8 mouse cellular contexts compared by ENCODE assay signal in genomic region chr9:46246752-46247324, GRCm38 (mm10). TPM values are rescaled to one million over a fixed set of nuclear protein-coding genes. Genes with fewer than 3 reads are reported as not detected.
A peak's percentile ranks its signal among the peaks of the same experiment; 100 is the strongest.
DNase-seq lines count a peak whose midpoint lies in the region; ATAC-seq and TF ChIP-seq lines count a peak whose summit lies in the region.

No protein-coding gene starts in this region.

- DNase-seq in A20 (ENCODE audit: low read depth, low spot score) (peak; percentile 62), MEL-GATA-1-ER (ENCODE audit: extremely low read depth, low read depth) (peak; percentile 71)
- peak; percentile 83 to 86 for DNase-seq in cerebellum, postnatal 14 days
- DNase-seq in heart, embryonic 10.5 days (ENCODE audit: low spot score): peak; percentile 88
- peak; percentile 82 for DNase-seq in kidney, postnatal 10 days
- DNase-seq in liver, embryonic 14.5 days (ENCODE audit: low read depth in 3 of 3, low spot score in 3 of 3): peak in 2 of 3 experiments; percentile 28 to 50
- DNase-seq in ovary, postnatal 36 days (ENCODE audit: low spot score): no peak

- peaks cover 19% of the 10 kb centered on the region for H3K4me1 ChIP-seq in heart, embryonic 10.5 days
- H3K4me1 ChIP-seq in liver, embryonic 14.5 days (replicated peaks; ENCODE audit: control insufficient read depth in 2 of 2, insufficient read depth in 2 of 2, low read length in 1 of 2): no peaks in the 10 kb centered on the region
- H3K4me1 ChIP-seq in neural tube, embryonic 12.5 days: no peaks in the 10 kb centered on the region

- H3K36me3 ChIP-seq in heart, embryonic 10.5 days: no peaks in the 10 kb centered on the region
- no peaks in the 10 kb centered on the region for H3K36me3 ChIP-seq in liver, embryonic 14.5 days (replicated peaks; ENCODE audit: control insufficient read depth, insufficient read depth, low read depth)
- H3K36me3 ChIP-seq in neural tube, embryonic 12.5 days: no peaks in the 10 kb centered on the region

- H3K9me3 ChIP-seq in heart, embryonic 10.5 days: no peaks in the 10 kb centered on the region
- H3K9me3 ChIP-seq in liver, embryonic 14.5 days (ENCODE audit: control insufficient read depth, low read length): no peaks in the 10 kb centered on the region
- H3K9me3 ChIP-seq in neural tube, embryonic 12.5 days: no peaks in the 10 kb centered on the region

- no peak for TF ChIP-seq EP300 in liver, embryonic 14.5 days (IDR thresholded peaks at IDR 0.05; ENCODE audit: low read depth)

- H3K9ac ChIP-seq in liver, embryonic 14.5 days (replicated peaks): no peak overlapping the region
- H3K9ac ChIP-seq in neural tube, embryonic 12.5 days: no peak overlapping the region

- H3K27ac ChIP-seq in heart, embryonic 10.5 days: no peak overlapping the region
- H3K27ac ChIP-seq in liver, embryonic 14.5 days: no peak overlapping the region
- H3K27ac ChIP-seq in neural tube, embryonic 12.5 days: no peak overlapping the region

- peaks cover 19% of the 10 kb centered on the region; the same call in 1 of the 2 replicates for H3K27me3 ChIP-seq in heart, embryonic 10.5 days (ENCODE audit: insufficient read depth, poor library complexity, severe bottlenecking)
- no peaks in the 10 kb centered on the region for H3K27me3 ChIP-seq in liver, embryonic 14.5 days (ENCODE audit: control insufficient read depth, insufficient read depth, low read length)
- no peaks in the 10 kb centered on the region for H3K27me3 ChIP-seq in neural tube, embryonic 12.5 days (replicated peaks)

- H3K4me2 ChIP-seq in liver, embryonic 14.5 days (ENCODE audit: low read depth): peak overlapping the region; percentile 15; the same call in 1 of the 2 replicates
- H3K4me2 ChIP-seq in neural tube, embryonic 12.5 days (replicated peaks): 0 out of 2 replicates have a peak overlapping the region, but pooled peaks have one; percentile 16

- no peak for ATAC-seq in liver, embryonic 14.5 days (ENCODE audit: insufficient read depth)
- no peak for ATAC-seq in neural tube, embryonic 12.5 days (ENCODE audit: low FRiP score, low read depth)

- TF ChIP-seq CTCF in liver, embryonic 14.5 days (IDR thresholded peaks at IDR 0.05; ENCODE audit: low read depth): peak; percentile 81

- no peak overlapping the region for H3K4me3 ChIP-seq in heart, embryonic 10.5 days
- H3K4me3 ChIP-seq in liver, embryonic 14.5 days (ENCODE audit: insufficient read depth in 1 of 2, low read depth in 2 of 2, low read length in 2 of 2): no peak overlapping the region
- no peak overlapping the region for H3K4me3 ChIP-seq in neural tube, embryonic 12.5 days

- 30% methylated on average over 11 of the region's 11 CpGs for WGBS in heart, embryonic 10.5 days
- WGBS in liver, embryonic 14.5 days (ENCODE audit: insufficient replicate concordance): 21% methylated on average over 11 of the region's 11 CpGs
- WGBS in neural tube, embryonic 12.5 days: 22% methylated on average over 11 of the region's 11 CpGs

RNA-seq across cellular contexts. Expression of gene Apoa4, which starts 6.3 kb away (rescaled TPM):
- polyA plus RNA-seq in heart, embryonic 10.5 days (2016; fragmentation: Nextera tagmentation; extraction: Ambion mirVana): 0.07 and 1.2 TPM in 2 replicates
- polyA plus RNA-seq in liver, embryonic 14.5 days (2012; rRNA removed): 0.02 TPM in 1 of 2 replicates, not detected in the other
- polyA plus RNA-seq in liver, embryonic 14.5 days (2014; fragmentation: Nextera tagmentation; extraction: Ambion mirVana): not detected in 2 replicates
- polyA plus RNA-seq in neural tube, embryonic 12.5 days (2016; fragmentation: Nextera tagmentation; extraction: Ambion mirVana): not detected in 2 replicates

RNA-seq across cellular contexts. Expression of gene Apoc3, which starts 11.4 kb away (rescaled TPM):
- not detected in 2 replicates for polyA plus RNA-seq in heart, embryonic 10.5 days (2016; fragmentation: Nextera tagmentation; extraction: Ambion mirVana)
- 2.7 and 3.4 TPM in 2 replicates for polyA plus RNA-seq in liver, embryonic 14.5 days (2012; rRNA removed)
- 4.1 and 5.8 TPM in 2 replicates for polyA plus RNA-seq in liver, embryonic 14.5 days (2014; fragmentation: Nextera tagmentation; extraction: Ambion mirVana)
- polyA plus RNA-seq in neural tube, embryonic 12.5 days (2016; fragmentation: Nextera tagmentation; extraction: Ambion mirVana): not detected in 2 replicates

RNA-seq across cellular contexts. Expression of gene Apoa1, which starts 18.5 kb away (rescaled TPM):
- 4.3 and 124 TPM in 2 replicates for polyA plus RNA-seq in heart, embryonic 10.5 days (2016; fragmentation: Nextera tagmentation; extraction: Ambion mirVana)
- 874 and 1,404 TPM in 2 replicates for polyA plus RNA-seq in liver, embryonic 14.5 days (2012; rRNA removed)
- 3,278 and 3,386 TPM in 2 replicates for polyA plus RNA-seq in liver, embryonic 14.5 days (2014; fragmentation: Nextera tagmentation; extraction: Ambion mirVana)
- 2.4 and 4.4 TPM in 2 replicates for polyA plus RNA-seq in neural tube, embryonic 12.5 days (2016; fragmentation: Nextera tagmentation; extraction: Ambion mirVana)

RNA-seq across cellular contexts. Expression of gene Apoa5, which starts 21.6 kb away (rescaled TPM):
- polyA plus RNA-seq in heart, embryonic 10.5 days (2016; fragmentation: Nextera tagmentation; extraction: Ambion mirVana): 0.23 TPM in 1 of 2 replicates, not detected in the other
- polyA plus RNA-seq in liver, embryonic 14.5 days (2012; rRNA removed): 0.47 and 0.54 TPM in 2 replicates
- 1.1 and 1.2 TPM in 2 replicates for polyA plus RNA-seq in liver, embryonic 14.5 days (2014; fragmentation: Nextera tagmentation; extraction: Ambion mirVana)
- not detected in 2 replicates for polyA plus RNA-seq in neural tube, embryonic 12.5 days (2016; fragmentation: Nextera tagmentation; extraction: Ambion mirVana)

RNA-seq across cellular contexts. Expression of gene Zpr1, which starts 26.0 kb away (rescaled TPM):
- 47.6 and 62.5 TPM in 2 replicates for polyA plus RNA-seq in heart, embryonic 10.5 days (2016; fragmentation: Nextera tagmentation; extraction: Ambion mirVana)
- 11.5 and 16.4 TPM in 2 replicates for polyA plus RNA-seq in liver, embryonic 14.5 days (2012; rRNA removed)
- 28.1 and 28.6 TPM in 2 replicates for polyA plus RNA-seq in liver, embryonic 14.5 days (2014; fragmentation: Nextera tagmentation; extraction: Ambion mirVana)
- polyA plus RNA-seq in neural tube, embryonic 12.5 days (2016; fragmentation: Nextera tagmentation; extraction: Ambion mirVana): 58.0 and 60.7 TPM in 2 replicates
